Mouse (Mus musculus): ENCODE data around the gene Chst11.

- no peak for TF ChIP-seq CHD1 (IDR thresholded peaks at IDR 0.05; ENCODE audit: low read depth, low read length)
- no peak for TF ChIP-seq NRF1 (IDR thresholded peaks at IDR 0.05; ENCODE audit: insufficient read depth, low read depth, low read length, poor library complexity, severe bottlenecking)
- TF ChIP-seq EP300 (IDR thresholded peaks at IDR 0.05; ENCODE audit: low read depth in 1 of 2, low read length in 2 of 2), result no peak
- TF ChIP-seq TCF12 (IDR thresholded peaks at IDR 0.05; ENCODE audit: low read depth, low read length), result no peak
Observed at GRCm38 (mm10) chr10:83183634-83184479, 198.6 kb downstream of the Chst11 start.
